Mouse (Mus musculus): ENCODE data around the gene Wap. TPM values are rescaled to one million over a fixed set of nuclear protein-coding genes. Genes with fewer than 3 reads are reported as not detected.
"Not testable (repeated sequence)": the region's sequence is repeated elsewhere in the genome, so short reads cannot be mapped to it uniquely, and the experiment has no call there.

Wap gene
- polyA plus RNA-seq, 1 experiment from 2014 or later = not detected

DNA sequence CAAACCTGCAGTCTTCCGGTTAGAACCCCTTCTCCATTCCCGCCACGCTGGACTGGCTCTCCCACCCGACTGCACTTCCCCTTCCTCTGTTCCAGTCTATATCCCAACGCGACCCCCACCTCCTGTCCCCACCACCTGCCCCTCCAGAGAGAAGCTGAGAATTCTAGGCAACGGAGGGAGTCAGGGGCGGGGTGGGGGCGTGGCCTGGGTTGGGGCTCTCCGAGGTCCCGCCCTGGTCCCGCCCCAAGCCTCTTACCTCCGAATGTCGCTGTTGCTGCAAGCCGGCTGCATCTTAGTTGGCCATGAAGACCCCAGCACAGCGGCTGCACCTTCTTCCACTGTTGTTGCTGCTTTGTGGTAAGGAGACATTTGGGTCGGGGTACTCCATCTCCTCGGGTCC is 19.8 kb upstream of the Wap start, which contains the start of gene Ramp3:
TSS of gene Ramp3 (plus strand) at position 251 of the 400 bp plus-strand sequence.
- Histone ChIP-seq H3K27ac (replicated peaks) (peak within 1 kb of the TSS; percentile 69), H3K9me3 (replicated peaks) (no peaks in the 10 kb centered on the region), H3K27me3 (ENCODE audit: low read depth, poor library complexity, severe bottlenecking) (peaks cover 18% of the 10 kb centered on the region), H3K4me3 (peak within 1 kb of the TSS; percentile 62), H3K4me1 (peaks cover 30% of the 10 kb centered on the region), H3K36me3 (no peaks in the 10 kb centered on the region)
- WGBS = 1% methylated on average over 18 of the region's 18 CpGs
- peak; percentile 77 for DNase-seq (ENCODE audit: low spot score)

DNA sequence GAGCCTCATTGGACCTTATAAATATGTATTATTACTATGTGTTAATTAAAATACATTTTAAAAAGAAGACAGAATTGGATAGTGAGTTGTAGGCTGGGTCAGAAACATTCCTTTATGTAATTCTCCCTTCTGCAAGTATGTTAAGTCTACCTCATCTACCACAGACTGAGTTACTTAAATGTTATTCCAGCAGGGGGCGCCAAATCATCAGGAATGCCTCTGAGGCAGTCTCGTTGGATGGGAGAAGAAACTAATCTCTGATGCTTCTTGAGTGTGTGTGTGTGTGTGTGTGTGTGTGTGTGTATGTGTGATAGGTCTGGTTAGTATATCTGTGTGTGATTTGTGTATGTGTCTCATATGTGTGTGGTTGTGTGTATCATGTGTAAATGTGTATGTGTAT is 16.5 kb upstream of the Wap start:
- no peak overlapping the region for H3K27ac ChIP-seq (replicated peaks)
- no peaks in the 10 kb centered on the region for H3K9me3 ChIP-seq (replicated peaks)
- 1% methylated on average over 2 of the region's 2 CpGs for WGBS
- H3K27me3 ChIP-seq (ENCODE audit: low read depth, poor library complexity, severe bottlenecking) = peaks cover 13% of the 10 kb centered on the region
- no peak overlapping the region for H3K4me3 ChIP-seq
- peak; percentile 80 for DNase-seq (ENCODE audit: low spot score)
- H3K36me3 ChIP-seq = no peaks in the 10 kb centered on the region
- peaks cover 26% of the 10 kb centered on the region for H3K4me1 ChIP-seq

DNA sequence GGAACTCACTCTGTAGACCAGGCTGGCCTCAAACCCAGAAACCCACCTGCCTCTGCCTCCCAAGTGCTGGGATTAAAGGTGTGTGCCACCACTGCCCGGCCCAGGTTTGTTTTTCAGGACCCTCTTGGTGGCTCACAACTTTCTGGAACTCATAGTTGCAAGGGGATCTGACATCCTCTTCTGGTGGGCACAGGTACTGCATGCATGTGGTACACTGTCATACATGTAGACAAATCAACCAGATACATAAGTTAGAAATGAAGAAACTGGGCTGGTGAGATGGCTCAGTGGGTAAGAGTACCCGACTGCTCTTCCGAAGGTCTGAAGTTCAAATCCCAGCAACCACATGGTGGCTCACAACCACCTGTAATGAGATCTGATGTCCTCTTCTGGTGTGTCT is 14.5 kb upstream of the Wap start:
- 89% methylated on average over 3 of the region's 3 CpGs for WGBS
- DNase-seq (ENCODE audit: low spot score); H3K4me3 ChIP-seq; H3K9me3 ChIP-seq (replicated peaks); H3K27me3 ChIP-seq (ENCODE audit: low read depth, poor library complexity, severe bottlenecking); H3K36me3 ChIP-seq; H3K27ac ChIP-seq (replicated peaks): not testable (repeated sequence)
- H3K4me1 ChIP-seq = peaks cover 13% of the 10 kb centered on the region

DNA sequence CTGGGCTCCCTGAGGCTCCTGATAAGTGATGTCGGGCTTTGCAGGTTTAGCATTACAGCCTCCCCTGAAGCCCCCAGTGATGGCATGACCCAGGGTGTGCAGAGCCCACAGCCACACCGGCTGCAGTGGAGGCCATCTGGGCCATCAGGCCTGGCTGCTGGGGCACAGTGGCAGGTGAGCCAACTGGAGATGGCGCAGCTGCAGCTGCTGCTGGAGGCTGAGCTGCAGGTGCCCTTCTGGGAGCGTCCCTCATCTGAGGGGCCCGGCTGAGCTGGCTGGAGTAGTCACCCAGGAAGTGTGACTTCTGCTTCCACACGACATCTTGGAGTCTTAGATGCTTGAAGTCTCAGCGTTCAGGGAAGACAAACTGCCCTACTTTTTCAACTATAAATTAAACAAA is 12.1 kb upstream of the Wap start:
- H3K27ac ChIP-seq (replicated peaks) = no peak overlapping the region
- no peak overlapping the region for H3K4me3 ChIP-seq
- no peaks in the 10 kb centered on the region for H3K4me1 ChIP-seq
- DNase-seq (ENCODE audit: low spot score) = no peak
- 71% methylated on average over 7 of the region's 7 CpGs for WGBS
- no peaks in the 10 kb centered on the region for H3K36me3 ChIP-seq
- no peaks in the 10 kb centered on the region for H3K9me3 ChIP-seq (replicated peaks)
- no peaks in the 10 kb centered on the region for H3K27me3 ChIP-seq (ENCODE audit: low read depth, poor library complexity, severe bottlenecking)

DNA sequence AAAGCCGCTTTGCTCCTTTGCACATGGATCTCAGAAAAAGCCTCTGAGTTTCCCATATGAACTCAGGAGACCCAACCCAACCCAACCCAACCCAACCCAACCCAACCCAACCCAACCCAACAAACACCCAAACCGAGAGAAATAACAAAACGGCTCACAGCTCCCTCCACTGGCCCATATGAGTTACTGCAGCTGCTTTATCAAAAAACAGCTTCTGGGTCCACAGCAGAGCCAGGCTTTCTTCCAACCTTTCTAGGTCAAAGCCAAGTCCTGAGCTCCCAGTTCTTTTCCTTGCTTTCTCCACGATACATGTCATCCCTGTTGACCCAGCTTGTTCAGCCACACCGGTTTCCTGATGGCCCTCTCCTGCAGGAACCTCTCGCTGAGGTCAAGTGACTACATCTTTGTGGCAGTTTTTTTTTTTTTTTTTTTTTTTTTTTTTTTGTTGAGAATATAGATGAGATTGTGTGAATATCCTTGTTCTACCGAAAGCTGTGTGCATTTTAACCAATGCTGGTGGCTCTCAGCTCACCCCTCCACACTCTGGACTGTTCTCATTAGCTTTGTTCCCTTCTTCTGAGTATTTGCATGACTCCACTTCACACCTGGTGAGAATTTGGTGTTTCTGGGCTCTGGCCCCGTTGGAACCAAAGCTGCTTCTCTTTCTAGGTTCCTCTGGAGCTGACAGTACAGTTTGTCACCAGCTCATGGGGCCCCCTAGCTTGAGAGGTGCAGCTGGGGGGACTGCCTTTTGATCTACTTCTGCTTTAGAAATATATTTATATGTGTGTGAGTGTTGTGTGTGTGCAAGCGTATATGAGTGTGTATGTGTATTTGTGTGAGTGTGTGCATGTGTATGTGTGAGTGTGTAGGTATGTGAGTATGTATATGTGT is 9.6 kb upstream of the Wap start:
- DNase-seq (ENCODE audit: low spot score) = no peak
- 64% methylated on average over 9 of the region's 9 CpGs for WGBS
- Histone ChIP-seq H3K27ac (replicated peaks) (no peak overlapping the region), H3K9me3 (replicated peaks) (no peaks in the 10 kb centered on the region), H3K4me1 (no peaks in the 10 kb centered on the region), H3K27me3 (ENCODE audit: low read depth, poor library complexity, severe bottlenecking) (no peaks in the 10 kb centered on the region), H3K4me3 (no peak overlapping the region), H3K36me3 (no peaks in the 10 kb centered on the region)

DNA sequence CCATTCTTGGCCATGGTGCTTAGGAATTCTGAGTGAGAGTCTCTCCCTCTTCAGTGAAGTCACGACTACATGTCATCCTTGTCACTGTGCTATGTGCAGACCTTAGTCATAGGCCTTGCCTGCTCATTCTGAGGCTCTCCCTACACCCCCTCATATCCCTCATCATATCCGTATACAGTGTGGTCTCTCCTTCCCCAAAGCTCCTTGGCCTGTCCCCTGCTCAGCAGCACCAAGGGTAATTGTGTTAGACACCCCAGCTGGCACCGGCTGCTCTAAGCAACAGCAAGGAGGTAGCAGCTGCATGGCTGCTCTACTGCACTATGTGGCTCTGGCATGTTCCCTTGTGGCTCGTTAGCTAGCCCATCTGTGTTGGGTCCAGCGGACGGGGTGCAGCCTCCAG is 6.1 kb upstream of the Wap start:
- no peak for DNase-seq (ENCODE audit: low spot score)
- Histone ChIP-seq H3K9me3 (replicated peaks) (no peaks in the 10 kb centered on the region), H3K36me3 (no peaks in the 10 kb centered on the region), H3K4me3 (no peak overlapping the region), H3K27ac (replicated peaks) (no peak overlapping the region), H3K27me3 (ENCODE audit: low read depth, poor library complexity, severe bottlenecking) (no peaks in the 10 kb centered on the region), H3K4me1 (no peaks in the 10 kb centered on the region)
- WGBS = 83% methylated on average over 6 of the region's 6 CpGs

DNA sequence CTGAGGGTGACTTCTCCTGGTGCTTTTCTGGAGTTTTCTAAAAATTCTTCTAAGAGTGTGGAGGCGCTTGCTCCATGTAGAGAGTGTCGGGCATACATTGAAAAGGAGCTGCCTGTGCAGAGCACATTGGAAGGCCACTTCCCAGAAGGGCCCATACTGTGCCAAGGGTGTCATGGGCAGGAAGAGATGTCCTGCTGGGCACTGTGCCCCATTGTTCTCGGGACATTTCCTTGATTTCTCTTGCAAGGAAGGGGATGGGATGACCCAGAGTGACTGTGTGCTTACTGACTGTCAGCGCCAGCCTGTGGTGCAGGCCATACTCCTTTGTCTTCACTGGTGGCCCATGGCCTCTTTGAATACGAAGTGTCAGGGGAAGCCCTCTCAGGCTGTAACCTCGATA is 635 bp upstream of the Wap start:
- no peak overlapping the region for H3K4me3 ChIP-seq
- H3K27ac ChIP-seq (replicated peaks) = no peak overlapping the region
- DNase-seq (ENCODE audit: low spot score) = no peak
- no peaks in the 10 kb centered on the region for H3K4me1 ChIP-seq
- H3K36me3 ChIP-seq = no peaks in the 10 kb centered on the region
- H3K27me3 ChIP-seq (ENCODE audit: low read depth, poor library complexity, severe bottlenecking) = no peaks in the 10 kb centered on the region
- no peaks in the 10 kb centered on the region for H3K9me3 ChIP-seq (replicated peaks)
- WGBS = 78% methylated on average over 6 of the region's 6 CpGs

DNA sequence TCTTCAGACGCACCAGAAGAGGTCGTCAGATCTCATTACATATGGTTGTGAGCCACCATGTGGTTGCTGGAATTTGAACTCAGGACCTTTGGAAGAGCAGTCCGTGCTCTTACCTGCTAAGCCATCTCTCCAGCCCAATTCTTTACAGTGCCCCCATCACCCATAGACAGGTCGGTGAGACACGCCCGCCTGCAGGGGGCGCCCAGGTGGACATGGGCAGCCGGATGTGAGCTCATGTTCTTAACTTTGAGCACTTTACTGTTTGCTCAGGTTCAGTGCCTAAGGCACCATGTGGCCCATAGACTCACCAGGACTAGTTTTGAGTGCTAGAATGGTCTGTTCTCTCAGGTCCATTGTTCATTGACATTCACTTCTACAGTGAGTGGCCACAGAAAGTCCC is 2.3 kb downstream of the Wap start:
- no peak for DNase-seq (ENCODE audit: low spot score)
- Histone ChIP-seq H3K9me3 (replicated peaks) (no peaks in the 10 kb centered on the region), H3K27ac (replicated peaks) (no peak overlapping the region), H3K4me1 (no peaks in the 10 kb centered on the region), H3K27me3 (ENCODE audit: low read depth, poor library complexity, severe bottlenecking) (no peaks in the 10 kb centered on the region), H3K4me3 (no peak overlapping the region), H3K36me3 (no peaks in the 10 kb centered on the region)
- 72% methylated on average over 8 of the region's 8 CpGs for WGBS

DNA sequence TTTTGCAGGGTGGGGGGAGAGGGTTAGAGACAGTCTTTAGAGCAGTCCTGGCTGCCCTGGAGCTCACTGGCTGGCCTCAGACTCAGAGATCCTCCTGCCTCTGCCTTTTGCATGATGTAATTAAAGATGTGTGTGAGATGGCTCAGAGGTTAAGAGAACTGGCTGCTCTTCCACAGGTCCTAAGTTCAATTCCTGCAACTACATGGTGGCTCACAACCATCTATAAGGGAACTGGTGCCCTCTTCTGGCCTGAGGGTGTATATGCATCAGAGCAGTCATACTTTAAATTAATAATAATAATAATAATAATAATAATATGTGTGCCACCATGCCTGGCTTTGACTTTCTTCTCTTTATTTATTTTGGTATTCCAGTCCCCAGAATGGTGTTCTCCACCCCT is 8.8 kb downstream of the Wap start:
- Histone ChIP-seq H3K9me3 (replicated peaks) (no peaks in the 10 kb centered on the region), H3K27ac (replicated peaks) (no peak overlapping the region), H3K4me1 (peaks cover 13% of the 10 kb centered on the region), H3K4me3 (no peak overlapping the region), H3K27me3 (ENCODE audit: low read depth, poor library complexity, severe bottlenecking) (no peaks in the 10 kb centered on the region), H3K36me3 (peaks cover 2% of the 10 kb centered on the region; the same call in 1 of the 2 replicates)
- no peak for DNase-seq (ENCODE audit: low spot score)

DNA sequence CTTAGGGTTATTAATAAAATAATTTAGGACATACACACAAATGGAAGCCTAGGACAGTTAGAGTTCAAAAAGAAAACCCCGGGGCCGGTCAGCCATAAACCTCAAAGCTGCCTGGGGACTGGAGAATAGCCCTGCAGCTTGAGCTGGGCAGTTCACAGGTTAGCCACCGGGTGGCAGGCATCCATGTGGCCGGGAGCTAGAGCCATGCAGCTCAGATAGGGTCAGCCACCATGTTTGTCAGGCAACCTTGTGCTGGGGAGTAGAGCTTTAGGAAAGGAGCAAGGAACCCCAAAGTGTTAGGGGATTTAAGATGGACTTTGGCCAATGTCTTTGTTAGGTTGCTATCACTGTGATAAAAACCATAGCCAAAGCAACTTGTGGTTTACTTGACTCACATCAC is 9.9 kb downstream of the Wap start:
- WGBS = 27% methylated on average over 4 of the region's 4 CpGs
- Histone ChIP-seq H3K9me3 (replicated peaks) (no peaks in the 10 kb centered on the region), H3K27me3 (ENCODE audit: low read depth, poor library complexity, severe bottlenecking) (no peaks in the 10 kb centered on the region), H3K36me3 (peaks cover 13% of the 10 kb centered on the region), H3K4me1 (peaks cover 24% of the 10 kb centered on the region), H3K27ac (replicated peaks) (no peak overlapping the region), H3K4me3 (no peak overlapping the region)
- DNase-seq (ENCODE audit: low spot score) = peak; percentile 74

DNA sequence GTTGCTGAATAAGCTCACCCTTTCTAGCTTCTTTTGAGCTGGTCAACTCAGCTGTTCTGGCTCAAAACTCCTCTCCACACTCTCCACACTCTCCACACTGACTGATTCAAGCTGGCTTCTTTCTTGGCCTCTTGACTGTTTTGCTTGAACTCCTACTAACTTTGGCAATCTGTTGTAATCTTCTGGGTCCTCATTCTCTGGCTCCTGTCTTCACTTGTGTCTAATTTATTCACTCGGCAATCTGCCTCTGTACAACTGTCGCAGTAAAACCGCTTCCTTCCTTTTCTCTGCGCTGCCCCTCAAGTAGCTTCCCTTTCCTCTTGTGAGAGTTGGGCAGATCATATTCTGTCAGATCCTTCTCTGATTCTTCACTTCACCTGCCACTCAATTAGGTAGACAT is 10.7 kb downstream of the Wap start:
- peaks cover 30% of the 10 kb centered on the region for H3K4me1 ChIP-seq
- H3K27me3 ChIP-seq (ENCODE audit: low read depth, poor library complexity, severe bottlenecking) = no peaks in the 10 kb centered on the region
- H3K4me3 ChIP-seq = no peak overlapping the region
- no peaks in the 10 kb centered on the region for H3K9me3 ChIP-seq (replicated peaks)
- no peak overlapping the region for H3K27ac ChIP-seq (replicated peaks)
- no peak for DNase-seq (ENCODE audit: low spot score)
- 91% methylated on average over 4 of the region's 4 CpGs for WGBS
- peaks cover 22% of the 10 kb centered on the region for H3K36me3 ChIP-seq

DNA sequence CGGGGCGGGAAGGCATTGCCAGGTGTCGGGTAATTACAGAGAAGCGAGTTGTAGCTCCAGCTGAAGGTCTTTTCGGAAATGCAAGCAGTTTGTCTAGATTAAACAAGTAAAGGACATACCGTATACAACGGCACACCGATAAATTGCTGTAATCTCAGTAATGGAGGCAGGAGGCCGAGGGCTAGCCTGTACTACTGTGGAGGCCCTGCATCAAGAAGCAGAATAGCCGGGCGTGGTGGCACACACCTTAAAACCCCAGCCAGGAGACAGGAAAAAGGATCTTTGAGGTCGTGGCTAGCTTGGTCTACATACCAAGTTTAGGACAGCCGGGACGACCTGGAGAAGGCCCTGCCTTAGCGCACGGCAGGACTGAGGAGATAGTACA is 12.1 kb downstream of the Wap start:
- H3K27me3 ChIP-seq (ENCODE audit: low read depth, poor library complexity, severe bottlenecking) = no peaks in the 10 kb centered on the region
- DNase-seq (ENCODE audit: low spot score) = no peak

DNA sequence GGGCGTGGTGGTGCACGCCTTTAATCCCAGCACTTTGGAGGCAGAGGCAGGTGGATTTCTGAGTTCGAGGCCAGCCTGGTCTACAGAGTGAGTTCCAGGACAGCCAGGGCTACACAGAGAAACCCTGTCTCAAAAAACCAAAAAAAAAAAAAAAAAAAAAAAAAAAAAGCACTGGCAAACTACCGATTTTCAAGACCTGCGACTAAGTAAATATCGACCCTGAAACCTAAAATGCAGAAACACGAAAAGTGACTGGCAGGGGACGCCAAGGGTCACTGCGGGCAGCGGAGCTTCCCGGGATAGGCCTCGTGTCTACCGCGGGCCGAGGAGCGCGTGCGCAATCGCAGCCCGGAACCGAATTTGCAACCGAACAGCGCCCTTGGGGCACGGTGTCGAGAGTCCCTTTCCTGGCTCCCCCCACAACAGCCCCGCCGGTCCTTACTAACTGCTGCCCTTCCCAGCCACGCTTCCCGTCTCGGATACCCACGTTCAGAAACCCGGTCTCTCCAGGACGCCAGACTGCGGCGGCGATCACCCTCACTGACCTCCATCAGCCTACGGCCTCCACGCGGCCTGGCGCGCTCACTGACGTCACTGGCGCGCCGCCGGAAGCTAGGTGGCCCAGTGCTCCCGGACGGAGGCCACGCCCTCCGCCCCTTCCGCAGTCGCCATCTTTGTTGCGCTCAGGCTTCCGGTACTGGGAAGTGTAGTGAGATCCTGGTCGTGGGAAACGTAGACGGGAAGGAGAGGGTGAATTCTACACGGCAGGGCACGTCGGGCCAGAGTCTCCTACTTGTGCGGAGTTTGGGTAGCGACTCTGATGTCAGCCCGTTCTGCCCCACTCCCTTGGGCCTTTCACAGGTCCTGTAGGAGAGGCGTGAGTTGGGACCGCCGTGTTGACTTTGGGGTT is 12.7 kb downstream of the Wap start, which contains the start of gene Tbrg4:
TSS of gene Tbrg4 (minus strand) at position 590 of the 910 bp plus-strand sequence.
- peak; percentile 94 for DNase-seq (ENCODE audit: low spot score)
- WGBS = under 1% methylated on average over 66 of the region's 66 CpGs
- Histone ChIP-seq H3K27me3 (ENCODE audit: low read depth, poor library complexity, severe bottlenecking) (no peaks in the 10 kb centered on the region), H3K36me3 (peaks cover 42% of the 10 kb centered on the region), H3K9me3 (replicated peaks) (no peaks in the 10 kb centered on the region), H3K4me3 (peak within 1 kb of the TSS; percentile 84), H3K27ac (replicated peaks) (peak within 1 kb of the TSS; percentile 95), H3K4me1 (peaks cover 30% of the 10 kb centered on the region)

More for the DNA sequence above, 12.1 kb downstream of the Wap start:
- Histone ChIP-seq H3K9me3 (replicated peaks) (no peaks in the 10 kb centered on the region), H3K4me3 (peak overlapping the region; percentile 84), H3K4me1 (peaks cover 30% of the 10 kb centered on the region), H3K27ac (replicated peaks) (peak overlapping the region; percentile 95), H3K36me3 (peaks cover 35% of the 10 kb centered on the region)
- 15% methylated on average over 16 of the region's 16 CpGs for WGBS

All from midbrain, embryonic 10.5 days (tissue).